Mouse (Mus musculus): Measurements from ENCODE around the gene Lingo3. TPM values are rescaled to one million over a fixed set of nuclear protein-coding genes. Genes with fewer than 3 reads are reported as not detected.

Lingo3 gene
- polyA plus RNA-seq, 1 experiment from 2014 or later = 1.9 TPM

DNA sequence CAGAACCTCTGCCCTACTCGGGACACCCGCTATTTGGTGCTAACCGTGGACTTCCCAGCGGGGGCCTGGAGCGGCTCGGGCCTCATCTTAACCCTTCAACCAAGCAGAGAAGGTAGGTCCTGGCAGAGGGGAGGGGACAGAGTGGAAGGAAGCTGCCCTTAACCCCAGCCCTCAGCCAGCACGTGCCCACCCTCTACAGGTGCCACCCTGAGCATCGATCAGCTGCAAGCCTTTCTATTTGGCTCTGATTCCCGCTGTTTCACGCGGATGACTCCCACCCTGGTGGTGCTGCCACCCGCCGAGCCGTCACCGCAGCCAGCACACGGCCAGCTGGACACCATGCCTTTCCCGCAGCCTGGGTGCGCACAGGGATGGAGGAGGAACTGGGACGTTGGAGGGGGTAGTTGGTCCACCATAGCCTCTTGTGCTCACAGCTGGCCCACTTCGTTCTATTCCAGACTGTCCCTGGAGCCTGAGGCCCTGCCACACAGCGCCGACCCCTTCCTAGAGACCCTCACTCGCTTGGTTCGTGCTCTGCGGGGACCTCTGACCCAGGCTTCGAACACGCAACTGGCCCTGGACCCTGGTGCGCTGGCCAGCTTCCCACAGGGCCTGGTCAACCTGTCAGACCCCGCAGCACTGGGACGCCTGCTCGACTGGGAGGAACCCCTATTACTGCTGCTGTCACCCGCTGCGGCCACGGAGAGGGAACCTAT is 37.3 kb downstream of the Lingo3 start:
- WGBS = 43% methylated on average over 34 of the region's 34 CpGs
- Histone ChIP-seq H3K4me2 (peak overlapping the region; percentile 94), H3K9ac (peak overlapping the region; percentile 79), H3K4me1 (peaks cover 42% of the 10 kb centered on the region), H3K4me3 (peak overlapping the region; percentile 51), H3K36me3 (peaks cover 40% of the 10 kb centered on the region), H3K27ac (peak overlapping the region; percentile 88), H3K9me3 (no peaks in the 10 kb centered on the region), H3K27me3 (peaks cover 46% of the 10 kb centered on the region)
- no peak for ATAC-seq (ENCODE audit: insufficient number of reproducible peaks, insufficient read depth, low FRiP score, low TSS enrichment, low read depth)

GRCm38 (mm10) chr10:80805925-80806324 is 37.9 kb downstream of the Lingo3 start:
- Histone ChIP-seq H3K36me3 (peaks cover 46% of the 10 kb centered on the region), H3K4me2 (peak overlapping the region; percentile 94; the same call in 1 of the 2 replicates), H3K27ac (no peak overlapping the region), H3K4me1 (peaks cover 42% of the 10 kb centered on the region), H3K4me3 (0 out of 2 replicates have a peak overlapping the region, but pooled peaks have one; percentile 51), H3K27me3 (peaks cover 41% of the 10 kb centered on the region), H3K9me3 (no peaks in the 10 kb centered on the region), H3K9ac (no peak overlapping the region)
- WGBS = 20% methylated on average over 3 of the region's 3 CpGs
- ATAC-seq (ENCODE audit: insufficient number of reproducible peaks, insufficient read depth, low FRiP score, low TSS enrichment, low read depth) = no peak

DNA sequence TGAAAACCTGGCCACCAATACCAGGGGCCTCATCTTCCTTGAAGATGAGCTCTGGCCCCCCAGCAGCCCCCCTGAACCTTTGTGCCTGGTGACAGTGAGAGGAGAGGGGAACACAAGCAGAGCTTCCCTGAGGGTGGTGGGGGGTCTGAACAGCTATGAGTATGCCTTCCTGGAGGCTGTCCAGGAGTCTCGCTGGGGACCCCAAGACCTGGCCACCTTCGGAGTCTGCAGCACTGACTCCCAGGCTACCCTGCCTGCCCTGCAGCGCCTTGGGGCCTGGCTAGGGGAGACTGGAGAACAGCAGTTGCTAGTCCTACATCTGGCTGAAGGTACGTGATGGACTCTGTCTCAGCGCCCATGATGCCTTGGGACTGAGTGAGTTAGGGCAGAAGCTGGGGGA is 38.5 kb downstream of the Lingo3 start:
- Histone ChIP-seq H3K36me3 (peaks cover 52% of the 10 kb centered on the region), H3K4me1 (peaks cover 43% of the 10 kb centered on the region), H3K4me2 (no peak overlapping the region), H3K27me3 (peaks cover 35% of the 10 kb centered on the region), H3K9ac (0 out of 2 replicates have a peak overlapping the region, but pooled peaks have one; percentile 32), H3K4me3 (no peak overlapping the region), H3K9me3 (no peaks in the 10 kb centered on the region), H3K27ac (no peak overlapping the region)
- no peak for ATAC-seq (ENCODE audit: insufficient number of reproducible peaks, insufficient read depth, low FRiP score, low TSS enrichment, low read depth)
- WGBS = 73% methylated on average over 5 of the region's 5 CpGs

DNA sequence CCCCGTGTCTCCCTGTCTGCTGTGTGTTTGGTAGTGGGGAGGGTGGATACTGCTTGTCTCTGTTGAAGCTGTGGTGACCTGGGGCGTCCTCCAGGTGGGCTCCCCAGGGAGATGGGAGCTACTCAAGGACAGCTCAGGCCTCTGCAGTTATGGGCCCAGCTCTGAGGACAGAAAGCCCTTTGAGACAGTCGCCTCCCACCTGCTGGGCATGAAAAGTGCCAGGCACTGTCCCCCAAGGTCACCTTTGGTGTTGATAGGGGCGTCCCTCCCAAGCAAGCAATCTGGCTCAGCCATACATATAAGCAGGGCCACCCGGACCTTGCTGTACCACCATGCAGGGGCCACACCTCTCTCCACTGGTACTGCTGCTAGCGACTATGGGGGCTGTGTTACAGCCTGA is 38.9 kb downstream of the Lingo3 start, which contains the start of gene Amh:
Gene Amh (plus strand): TSS at position 328 of the 400 bp plus-strand sequence.
- H3K36me3 ChIP-seq = peaks cover 52% of the 10 kb centered on the region
- peaks cover 43% of the 10 kb centered on the region for H3K4me1 ChIP-seq
- H3K27me3 ChIP-seq = peaks cover 31% of the 10 kb centered on the region
- H3K9ac ChIP-seq = peak within 1 kb of the TSS; percentile 32; the same call in 1 of the 2 replicates
- WGBS = 64% methylated on average over 6 of the region's 6 CpGs
- H3K9me3 ChIP-seq = no peaks in the 10 kb centered on the region
- H3K4me2 ChIP-seq = peak within 1 kb of the TSS; percentile 94; the same call in 1 of the 2 replicates
- H3K4me3 ChIP-seq = 0 out of 2 replicates have a peak within 1 kb of the TSS, but pooled peaks have one; percentile 51
- ATAC-seq (ENCODE audit: insufficient number of reproducible peaks, insufficient read depth, low FRiP score, low TSS enrichment, low read depth) = no peak
- no peak within 1 kb of the TSS for H3K27ac ChIP-seq

GRCm38 (mm10) chr10:80804340-80804739 is 39.5 kb downstream of the Lingo3 start:
- H3K4me3 ChIP-seq = no peak overlapping the region
- no peak overlapping the region for H3K4me2 ChIP-seq
- no peaks in the 10 kb centered on the region for H3K9me3 ChIP-seq
- ATAC-seq (ENCODE audit: insufficient number of reproducible peaks, insufficient read depth, low FRiP score, low TSS enrichment, low read depth) = no peak
- peaks cover 47% of the 10 kb centered on the region for H3K4me1 ChIP-seq
- peaks cover 52% of the 10 kb centered on the region for H3K36me3 ChIP-seq
- peaks cover 26% of the 10 kb centered on the region for H3K27me3 ChIP-seq
- peak overlapping the region; percentile 32; the same call in 1 of the 2 replicates for H3K9ac ChIP-seq
- 100% methylated on average over 2 of the region's 2 CpGs for WGBS
- no peak overlapping the region for H3K27ac ChIP-seq

DNA sequence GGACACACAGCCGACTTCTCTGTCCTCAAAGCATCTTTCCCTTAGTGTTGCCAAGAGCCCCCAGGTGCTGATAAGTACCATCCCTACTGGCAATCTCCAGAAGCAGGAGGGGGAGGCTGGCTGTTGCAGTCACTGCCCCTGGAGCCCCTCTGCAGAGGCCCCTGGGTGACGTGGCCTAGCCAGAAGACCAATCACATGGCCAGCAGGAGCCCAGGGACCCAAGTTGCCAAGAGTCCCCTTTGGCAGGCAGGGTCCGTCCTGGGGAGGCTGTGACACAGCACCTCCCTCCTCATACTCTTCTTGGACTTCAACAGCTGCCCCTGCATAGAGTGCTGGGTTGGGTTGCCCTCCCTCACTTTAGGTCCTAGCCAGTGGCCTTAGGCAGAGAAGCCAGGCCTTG is 40.8 kb downstream of the Lingo3 start:
- H3K36me3 ChIP-seq = peaks cover 52% of the 10 kb centered on the region
- H3K4me1 ChIP-seq = peaks cover 35% of the 10 kb centered on the region
- no peak for ATAC-seq (ENCODE audit: insufficient number of reproducible peaks, insufficient read depth, low FRiP score, low TSS enrichment, low read depth)
- H3K27ac ChIP-seq = no peak overlapping the region; the same call in 1 of the 2 replicates
- peaks cover 12% of the 10 kb centered on the region for H3K27me3 ChIP-seq
- H3K9ac ChIP-seq = no peak overlapping the region
- no peak overlapping the region for H3K4me2 ChIP-seq
- H3K9me3 ChIP-seq = no peaks in the 10 kb centered on the region
- H3K4me3 ChIP-seq = no peak overlapping the region
- WGBS = 79% methylated on average over 3 of the region's 3 CpGs

- 0 out of 2 replicates have a peak, but pooled peaks cover 9% of the 10 kb centered on the region for H3K27me3 ChIP-seq
- no peak overlapping the region for H3K4me2 ChIP-seq
- H3K27ac ChIP-seq = no peak overlapping the region
- ATAC-seq (ENCODE audit: insufficient number of reproducible peaks, insufficient read depth, low FRiP score, low TSS enrichment, low read depth) = no peak
- no peak overlapping the region for H3K4me3 ChIP-seq
- 84% methylated on average over 10 of the region's 10 CpGs for WGBS
- peak overlapping the region; percentile 40; the same call in 1 of the 2 replicates for H3K9ac ChIP-seq
- peaks cover 28% of the 10 kb centered on the region for H3K4me1 ChIP-seq
- H3K36me3 ChIP-seq = peaks cover 52% of the 10 kb centered on the region
- no peaks in the 10 kb centered on the region for H3K9me3 ChIP-seq
Measured at GRCm38 (mm10) chr10:80802204-80802912, 41.5 kb downstream of the Lingo3 start.

DNA sequence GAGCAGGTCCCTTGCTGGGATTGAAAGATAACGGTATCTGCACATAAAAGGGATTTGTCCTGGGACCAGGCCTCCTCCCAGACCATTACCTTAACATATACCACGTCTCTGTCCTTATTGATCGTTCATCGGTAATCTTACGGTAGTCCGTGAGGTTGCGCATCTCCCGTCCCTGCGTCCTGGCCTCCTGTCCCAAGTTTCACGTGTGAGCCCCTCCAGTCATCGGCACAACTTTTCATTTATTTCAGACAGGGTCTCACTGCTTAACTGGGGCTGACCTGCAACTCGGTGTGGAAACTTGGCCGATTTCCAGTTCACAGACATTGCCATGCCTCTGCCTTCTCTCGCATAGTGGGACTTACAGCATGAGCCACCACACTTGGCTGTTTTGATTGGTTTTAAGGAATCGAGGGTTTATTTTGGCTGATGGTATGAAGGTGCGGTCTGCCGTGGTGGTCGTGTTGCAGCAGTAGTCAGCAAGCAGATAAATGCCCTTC is 44.7 kb downstream of the Lingo3 start:
- H3K9me3 ChIP-seq = no peaks in the 10 kb centered on the region
- ATAC-seq (ENCODE audit: insufficient number of reproducible peaks, insufficient read depth, low FRiP score, low TSS enrichment, low read depth) = no peak
- H3K4me3 ChIP-seq = peak overlapping the region; percentile 93
- peaks cover 63% of the 10 kb centered on the region for H3K36me3 ChIP-seq
- H3K4me1 ChIP-seq = peaks cover 27% of the 10 kb centered on the region
- H3K9ac ChIP-seq = peak overlapping the region; percentile 99
- no peaks in the 10 kb centered on the region for H3K27me3 ChIP-seq
- peak overlapping the region; percentile 83 for H3K4me2 ChIP-seq
- 3% methylated on average over 18 of the region's 18 CpGs for WGBS
- peak overlapping the region; percentile 97 for H3K27ac ChIP-seq

DNA sequence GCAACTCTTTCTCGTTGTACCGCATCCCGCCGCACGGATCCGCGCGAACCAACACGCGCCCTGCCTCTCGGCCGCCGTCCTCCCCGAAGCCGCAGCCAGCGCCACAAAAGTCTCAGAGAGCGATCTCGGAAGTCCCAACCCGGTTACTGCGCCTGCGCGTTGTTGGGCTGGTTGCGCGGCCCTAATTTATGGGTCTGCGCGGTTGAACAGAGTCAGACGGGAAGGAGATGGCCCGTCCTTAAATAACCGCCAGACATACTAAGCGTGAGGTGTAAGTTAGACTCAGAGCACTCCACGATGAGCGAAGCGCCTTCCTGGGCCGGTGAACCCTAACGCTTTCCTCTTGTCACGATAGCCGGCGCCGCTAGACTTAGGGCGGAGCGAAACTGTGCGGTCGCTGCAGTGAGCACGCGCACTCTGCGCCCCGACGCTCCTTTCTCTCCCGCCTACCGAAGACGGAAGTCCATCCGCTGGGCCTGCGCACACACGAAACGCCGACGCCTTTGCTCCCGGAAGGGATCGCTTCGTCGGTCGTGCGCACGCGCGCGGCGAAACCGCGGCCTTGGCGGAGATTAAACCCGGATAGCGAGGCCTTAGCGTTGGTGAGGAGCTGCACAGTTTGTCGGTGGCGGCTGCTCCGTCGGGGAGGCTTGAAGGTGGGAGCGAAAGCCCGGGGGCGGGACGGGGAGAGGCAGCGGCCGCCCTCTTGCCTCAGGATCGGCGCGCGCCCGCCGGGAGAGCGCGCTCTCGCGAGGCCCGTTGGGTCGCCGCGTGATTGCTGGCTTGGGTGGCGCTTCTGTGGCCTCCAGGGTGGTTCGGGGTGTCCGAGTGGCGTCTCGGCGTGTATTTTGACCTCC is 45.5 kb downstream of the Lingo3 start, which contains the start of the genes Sf3a2 and Plekhj1:
Gene Sf3a2 (plus strand): TSS at position 49 of the 857 bp plus-strand sequence.
Gene Plekhj1 (minus strand): TSS at position 477 of the 857 bp plus-strand sequence.
- H3K36me3 ChIP-seq = peaks cover 63% of the 10 kb centered on the region
- peak; percentile 80 for ATAC-seq (ENCODE audit: insufficient number of reproducible peaks, insufficient read depth, low FRiP score, low TSS enrichment, low read depth)
- no peaks in the 10 kb centered on the region for H3K27me3 ChIP-seq
- peak within 1 kb of the TSS; percentile 97 for H3K27ac ChIP-seq
- H3K9me3 ChIP-seq = no peaks in the 10 kb centered on the region
- under 1% methylated on average over 104 of the region's 104 CpGs for WGBS
- peak within 1 kb of the TSS; percentile 83 for H3K4me2 ChIP-seq
- peak within 1 kb of the TSS; percentile 93 for H3K4me3 ChIP-seq
- H3K4me1 ChIP-seq = peaks cover 27% of the 10 kb centered on the region
- H3K9ac ChIP-seq = peak within 1 kb of the TSS; percentile 99

DNA sequence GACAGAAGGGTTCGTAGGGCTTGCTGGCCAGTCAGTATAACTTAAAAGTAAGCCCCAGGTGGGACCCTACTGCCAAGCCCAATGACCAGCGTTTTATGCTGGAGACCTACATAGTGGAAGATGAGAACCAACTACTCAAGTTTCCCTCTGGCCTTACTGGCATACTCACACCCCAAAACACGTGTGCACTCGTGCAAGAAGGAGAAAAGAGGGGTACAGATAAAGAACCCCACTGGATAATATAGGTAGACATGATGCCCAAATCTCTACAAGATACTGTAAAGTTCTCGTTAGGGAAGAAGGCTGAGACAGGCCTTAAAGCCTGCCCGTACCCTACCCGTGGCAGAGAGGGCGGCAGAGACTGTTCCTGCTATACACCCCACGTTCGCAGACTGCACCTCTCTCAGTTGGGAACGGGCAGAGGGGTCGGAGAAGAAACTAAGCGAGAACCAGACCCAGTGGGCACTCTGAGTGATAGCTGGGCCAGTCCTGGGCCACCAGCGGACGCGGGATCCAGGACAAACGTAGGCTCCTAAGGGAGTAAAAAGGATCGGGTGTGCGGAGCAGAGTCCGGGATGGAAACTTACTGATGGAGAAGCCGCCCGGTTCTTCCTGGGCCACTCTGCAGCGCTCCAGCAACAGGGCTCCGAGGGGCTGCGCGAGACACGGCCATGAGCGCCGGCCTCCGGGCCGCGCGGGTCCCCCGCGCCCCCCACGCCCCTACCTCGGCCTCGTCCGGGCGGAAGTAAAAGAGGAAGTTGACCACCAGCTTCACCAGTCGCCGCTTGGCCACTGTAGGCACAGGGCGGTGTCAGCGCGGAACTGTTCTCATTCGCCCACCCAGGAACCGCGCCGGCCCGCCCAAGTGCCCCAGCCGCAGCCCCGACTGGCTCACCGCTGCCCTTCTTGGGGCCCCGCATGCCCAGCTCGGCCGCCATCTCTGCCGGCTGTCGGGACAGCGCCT is 46.4 kb downstream of the Lingo3 start:
- WGBS = 2% methylated on average over 58 of the region's 59 CpGs
- Histone ChIP-seq H3K4me2 (peak overlapping the region; percentile 83), H3K36me3 (peaks cover 63% of the 10 kb centered on the region), H3K27ac (peak overlapping the region; percentile 97), H3K9ac (peak overlapping the region; percentile 99), H3K9me3 (no peaks in the 10 kb centered on the region), H3K27me3 (no peaks in the 10 kb centered on the region), H3K4me1 (peaks cover 27% of the 10 kb centered on the region), H3K4me3 (peak overlapping the region; percentile 93)
- peak; percentile 12; the same call in 1 of the 2 replicates for ATAC-seq (ENCODE audit: insufficient number of reproducible peaks, insufficient read depth, low FRiP score, low TSS enrichment, low read depth)

All from embryonic facial prominence, embryonic 13.5 days (tissue).